Mouse (Mus musculus) midbrain, embryonic 12.5 days (tissue): Measurements from ENCODE around the gene Phldb2. TPM values are rescaled to one million over a fixed set of nuclear protein-coding genes. Genes with fewer than 3 reads are reported as not detected.

Experiments
- ATAC-seq: fragments of 200-750 bp; cut with Nextera tagmentation; 2 replicates; pipeline ENCODE4 v1.8.0; 2017; ENCODE audit warnings: low read depth, moderate TSS enrichment, moderate library complexity; ENCODE audit not compliant: low FRiP score
- H3K27ac ChIP-seq: fragments of 300-500 bp; sonication (generic); replicated peaks from 2 replicates; pipeline ENCODE4 v1.5.1; 2016; ENCODE audit warnings: mild to moderate bottlenecking
- H3K27me3 ChIP-seq: fragments of 300-500 bp; sonication (generic); 2 replicates; pipeline ENCODE4 v1.6.1; 2016; ENCODE audit warnings: mild to moderate bottlenecking
- H3K36me3 ChIP-seq: fragments of 300-500 bp; sonication (generic); 2 replicates; pipeline ENCODE4 v1.6.1; 2016
- H3K4me1 ChIP-seq: fragments of 300-500 bp; sonication (generic); 2 replicates; pipeline ENCODE4 v1.6.1; 2016
- H3K4me2 ChIP-seq: fragments of 300-500 bp; sonication (generic); replicated peaks from 2 replicates; pipeline ENCODE4 v1.6.1; 2016; ENCODE audit warnings: mild to moderate bottlenecking, moderate library complexity
- H3K4me3 ChIP-seq: fragments of 300-500 bp; sonication (generic); 2 replicates; pipeline ENCODE4 v1.5.1; 2016; ENCODE audit warnings: mild to moderate bottlenecking
- H3K9ac ChIP-seq: fragments of 300-500 bp; sonication (generic); replicated peaks from 2 replicates; pipeline ENCODE4 v1.6.1; 2016; ENCODE audit warnings: mild to moderate bottlenecking, moderate library complexity
- H3K9me3 ChIP-seq: fragments of 300-500 bp; sonication (generic); 2 replicates; pipeline ENCODE4 v1.6.1; 2016; ENCODE audit warnings: mild to moderate bottlenecking
- WGBS: fragments of 180-500 bp; shearing (Covaris S2); methylation state at CpG from one replicate; pipeline ENCODE4 v1.1.7; 2016; 5-methylcytosine and 5-hydroxymethylcytosine counted together
- polyA plus RNA-seq: library from polyadenylated mRNA; unstranded; fragments of >200 nt; fragmentation: Nextera tagmentation; extraction: Ambion mirVana; gene quantifications from 2 replicates; pipeline ENCODE4 v1.2.1, GENCODE M21; 2016

Gene Phldb2
- 33.4 and 42.6 TPM in 2 replicates for polyA plus RNA-seq

DNA sequence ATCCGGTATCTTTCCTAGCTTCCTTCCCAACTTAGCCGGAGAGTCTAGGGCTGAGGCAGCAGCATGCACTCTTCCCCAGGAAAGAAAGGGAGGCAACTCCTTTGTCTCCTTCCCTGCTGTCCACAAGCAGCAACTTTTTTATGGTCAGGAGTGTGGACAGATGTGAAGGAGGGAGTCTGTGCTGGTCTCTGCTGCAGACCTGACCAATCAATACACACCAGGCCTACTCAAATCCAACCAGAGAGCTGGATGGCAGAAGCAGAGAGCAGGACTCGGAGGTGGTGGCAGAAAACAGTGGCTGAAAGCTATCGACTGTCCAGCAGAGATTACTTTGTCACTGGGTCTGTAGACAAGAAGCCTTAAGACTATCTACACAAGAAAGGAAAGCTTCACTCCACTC, at the start of gene Phldb2:
TSS of gene Phldb2 (minus strand) at position 205 of the 400 bp plus-strand sequence.
- H3K4me2 ChIP-seq, result no peak within 1 kb of the TSS
- no peaks in the 10 kb centered on the region for H3K27me3 ChIP-seq
- no peak within 1 kb of the TSS for H3K27ac ChIP-seq
- H3K9me3 ChIP-seq, result no peaks in the 10 kb centered on the region
- H3K9ac ChIP-seq, result no peak within 1 kb of the TSS
- ATAC-seq, result no peak
- H3K4me3 ChIP-seq, result no peak within 1 kb of the TSS
- H3K4me1 ChIP-seq, result no peaks in the 10 kb centered on the region
- no peaks in the 10 kb centered on the region for H3K36me3 ChIP-seq
- WGBS, result 93% methylated on average over 4 of the region's 4 CpGs

GRCm38 (mm10) chr16:46001550-46002166, 48.3 kb upstream of the Phldb2 start:
- no peak overlapping the region for H3K9ac ChIP-seq
- no peak overlapping the region for H3K4me3 ChIP-seq

GRCm38 (mm10) chr16:46000976-46001375, 47.6 kb upstream of the Phldb2 start:
- no peak overlapping the region for H3K9ac ChIP-seq
- no peak overlapping the region for H3K27ac ChIP-seq
- H3K4me3 ChIP-seq, result no peak overlapping the region
- peaks cover 15% of the 10 kb centered on the region for H3K4me1 ChIP-seq
- 90% methylated on average over 3 of the region's 3 CpGs for WGBS
- H3K36me3 ChIP-seq, result no peaks in the 10 kb centered on the region
- no peak overlapping the region for H3K4me2 ChIP-seq
- H3K27me3 ChIP-seq, result no peaks in the 10 kb centered on the region
- ATAC-seq, result no peak
- H3K9me3 ChIP-seq, result no peaks in the 10 kb centered on the region

More at GRCm38 (mm10) chr16:46001550-46002166, 48.3 kb upstream of the Phldb2 start:
- 84% methylated on average over 10 of the region's 10 CpGs for WGBS
- no peak for ATAC-seq
- no peaks in the 10 kb centered on the region for H3K27me3 ChIP-seq
- no peak overlapping the region for H3K27ac ChIP-seq
- H3K4me2 ChIP-seq, result no peak overlapping the region
- H3K36me3 ChIP-seq, result no peaks in the 10 kb centered on the region
- no peaks in the 10 kb centered on the region for H3K9me3 ChIP-seq
- H3K4me1 ChIP-seq, result peaks cover 15% of the 10 kb centered on the region

DNA sequence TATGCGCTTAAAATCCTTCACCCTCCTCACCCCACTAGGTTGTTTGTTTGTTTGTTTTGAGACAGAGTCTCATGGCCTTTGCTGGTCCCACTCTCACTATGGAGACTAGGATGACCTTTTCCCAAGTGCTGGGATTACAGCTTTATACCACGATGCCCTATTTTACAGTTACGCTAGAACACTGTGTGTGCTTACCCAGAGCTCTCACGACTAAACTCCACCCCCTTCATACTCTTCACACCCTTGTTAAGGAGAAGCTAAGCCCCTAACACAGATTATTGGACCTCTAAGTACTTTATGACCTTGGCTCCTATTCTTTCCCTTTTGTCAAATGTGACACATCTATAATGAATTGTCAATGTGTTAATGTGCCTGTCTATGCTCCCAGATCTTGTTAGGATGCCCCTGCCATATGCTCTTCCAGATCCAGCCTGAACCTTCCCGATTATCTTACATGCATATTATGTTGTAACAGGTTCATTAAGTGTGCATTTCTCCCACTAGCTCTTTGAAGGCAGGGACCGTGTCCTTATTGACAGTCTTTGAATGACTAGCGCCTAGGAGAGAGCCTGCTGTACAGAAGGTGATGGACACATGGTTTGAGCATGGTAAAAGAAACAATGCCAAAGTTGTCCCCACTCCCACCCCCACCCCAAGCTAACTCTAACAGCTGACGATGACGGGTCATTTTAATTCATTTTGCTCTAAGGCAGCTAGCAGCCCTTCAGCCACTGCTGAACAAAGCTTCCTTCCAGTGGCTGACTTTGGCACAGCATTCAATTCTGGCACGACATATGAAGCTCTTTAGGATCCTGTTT, 46.2 kb upstream of the Phldb2 start:
- peak; percentile 83 for ATAC-seq
- H3K27me3 ChIP-seq, result no peaks in the 10 kb centered on the region
- no peaks in the 10 kb centered on the region for H3K9me3 ChIP-seq
- H3K4me1 ChIP-seq, result peaks cover 15% of the 10 kb centered on the region
- 0 out of 2 replicates have a peak overlapping the region, but pooled peaks have one; percentile 9 for H3K4me2 ChIP-seq
- H3K27ac ChIP-seq, result 0 out of 2 replicates have a peak overlapping the region, but pooled peaks have one; percentile 20
- WGBS, result 47% methylated on average over 10 of the region's 10 CpGs
- H3K9ac ChIP-seq, result no peak overlapping the region
- no peaks in the 10 kb centered on the region for H3K36me3 ChIP-seq
- H3K4me3 ChIP-seq, result no peak overlapping the region

GRCm38 (mm10) chr16:45998231-45998630, 44.8 kb upstream of the Phldb2 start:
- no peaks in the 10 kb centered on the region for H3K27me3 ChIP-seq
- no peak overlapping the region for H3K4me2 ChIP-seq
- H3K36me3 ChIP-seq, result no peaks in the 10 kb centered on the region
- ATAC-seq, result no peak
- peaks cover 15% of the 10 kb centered on the region for H3K4me1 ChIP-seq
- no peak overlapping the region for H3K27ac ChIP-seq
- no peak overlapping the region for H3K9ac ChIP-seq
- no peaks in the 10 kb centered on the region for H3K9me3 ChIP-seq
- 80% methylated on average over 7 of the region's 7 CpGs for WGBS
- H3K4me3 ChIP-seq, result no peak overlapping the region

GRCm38 (mm10) chr16:45990901-45991676, 37.7 kb upstream of the Phldb2 start:
- H3K36me3 ChIP-seq, result no peaks in the 10 kb centered on the region
- no peaks in the 10 kb centered on the region for H3K27me3 ChIP-seq
- no peak overlapping the region for H3K9ac ChIP-seq
- WGBS, result 49% methylated on average over 10 of the region's 10 CpGs
- ATAC-seq, result no peak
- 0 out of 2 replicates have a peak, but pooled peaks cover 3% of the 10 kb centered on the region for H3K4me1 ChIP-seq
- H3K4me3 ChIP-seq, result no peak overlapping the region
- H3K9me3 ChIP-seq, result no peaks in the 10 kb centered on the region
- H3K4me2 ChIP-seq, result no peak overlapping the region
- no peak overlapping the region for H3K27ac ChIP-seq

DNA sequence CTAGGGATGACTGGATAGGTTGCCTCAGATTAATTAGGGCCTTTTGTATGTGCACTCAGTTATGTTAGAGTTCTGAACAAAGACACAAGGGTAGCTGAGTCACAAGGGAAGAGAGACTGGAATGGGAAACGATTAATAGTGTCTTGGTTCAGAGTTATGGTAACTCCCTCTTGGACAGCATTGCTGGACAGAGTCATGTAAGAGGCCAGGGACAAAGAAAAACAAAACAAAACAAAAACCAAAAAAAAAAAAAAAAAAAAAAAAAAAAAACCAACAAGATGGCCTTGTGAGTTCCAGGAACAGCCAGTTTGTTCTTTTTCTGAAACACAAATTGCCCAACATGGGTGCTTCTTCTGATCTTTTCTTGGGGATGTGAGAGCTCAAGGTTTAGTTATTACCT, 32.8 kb upstream of the Phldb2 start:
- ATAC-seq, result no peak
- H3K9ac ChIP-seq, result no peak overlapping the region
- WGBS, result 73% methylated on average over 1 of the region's 1 CpGs
- no peaks in the 10 kb centered on the region for H3K27me3 ChIP-seq
- H3K4me1 ChIP-seq, result no peaks in the 10 kb centered on the region
- H3K27ac ChIP-seq, result no peak overlapping the region
- H3K36me3 ChIP-seq, result no peaks in the 10 kb centered on the region
- H3K4me3 ChIP-seq, result no peak overlapping the region
- no peaks in the 10 kb centered on the region for H3K9me3 ChIP-seq
- H3K4me2 ChIP-seq, result no peak overlapping the region

DNA sequence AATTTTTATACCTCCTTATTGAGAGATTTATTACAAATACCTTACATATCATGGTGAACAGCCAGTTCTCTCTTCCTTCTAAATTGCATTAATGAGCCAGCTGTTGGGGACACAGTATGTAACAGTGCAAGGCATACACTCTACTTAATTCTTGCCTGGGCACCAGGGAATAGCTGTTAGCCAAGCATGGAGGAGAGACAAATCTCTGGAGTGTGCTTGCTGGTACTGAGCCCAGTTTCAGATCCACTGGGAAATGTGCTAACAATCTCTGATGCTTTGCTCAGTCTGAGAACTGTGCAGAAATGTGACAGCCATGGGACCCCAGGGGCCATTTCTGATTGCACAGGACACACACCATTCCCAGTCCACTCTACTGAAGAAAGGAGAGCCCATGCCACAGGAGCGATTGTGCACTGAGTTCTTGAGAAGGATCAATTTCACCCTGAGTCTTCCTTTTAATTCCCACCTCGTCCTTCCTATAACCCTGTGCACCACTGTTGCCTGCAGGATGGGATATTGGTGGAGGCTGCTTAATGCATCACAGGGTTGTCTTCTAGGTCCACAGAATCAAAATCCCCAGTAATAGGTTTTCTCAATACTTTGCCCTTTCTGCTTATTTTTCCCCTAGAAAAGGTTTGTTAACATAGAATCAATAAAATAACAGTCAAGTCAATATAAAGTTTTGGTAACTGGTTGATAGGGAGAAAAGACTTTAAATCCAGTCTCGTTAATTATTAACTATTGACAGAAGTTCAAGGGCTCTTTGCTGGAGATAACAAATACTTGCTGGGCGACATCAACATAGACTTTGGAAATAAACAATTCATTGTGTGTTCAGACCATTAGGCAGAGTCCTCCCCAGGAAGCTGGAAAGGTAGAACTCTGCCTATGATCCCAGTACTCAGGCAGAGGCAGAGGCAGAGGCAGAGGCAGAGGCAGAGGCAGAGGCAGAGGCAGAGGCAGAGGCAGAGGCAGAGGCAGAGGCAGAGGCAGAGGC, 31.5 kb upstream of the Phldb2 start:
- Histone ChIP-seq H3K4me1 (no peaks in the 10 kb centered on the region), H3K9me3 (no peaks in the 10 kb centered on the region), H3K27ac (no peak overlapping the region), H3K36me3 (no peaks in the 10 kb centered on the region), H3K9ac (no peak overlapping the region), H3K4me2 (no peak overlapping the region), H3K4me3 (no peak overlapping the region), H3K27me3 (no peaks in the 10 kb centered on the region)
- 76% methylated on average over 4 of the region's 4 CpGs for WGBS
- ATAC-seq, result no peak

DNA sequence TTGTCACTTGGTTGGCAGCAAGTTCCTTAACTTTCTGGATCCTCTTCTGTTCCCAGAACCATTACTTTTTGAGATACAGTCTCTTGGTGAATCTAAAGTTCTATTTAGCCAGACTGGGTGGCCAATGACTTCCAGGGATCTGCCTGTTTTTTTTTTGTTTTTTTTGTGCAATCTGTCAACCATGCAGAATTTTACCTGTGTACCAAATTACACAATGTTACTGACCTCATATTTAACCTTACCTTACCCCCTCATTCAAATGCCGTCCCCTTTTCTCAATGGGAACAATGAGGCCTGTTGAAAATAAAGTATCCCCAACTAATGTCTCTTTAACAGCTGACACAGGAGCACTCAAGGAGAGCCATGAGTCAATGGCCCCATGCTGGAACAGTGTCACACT, 22.9 kb upstream of the Phldb2 start:
- Histone ChIP-seq H3K4me2 (no peak overlapping the region), H3K4me1 (no peaks in the 10 kb centered on the region), H3K4me3 (no peak overlapping the region), H3K27me3 (no peaks in the 10 kb centered on the region), H3K27ac (no peak overlapping the region), H3K9me3 (no peaks in the 10 kb centered on the region), H3K9ac (no peak overlapping the region), H3K36me3 (no peaks in the 10 kb centered on the region)
- ATAC-seq, result no peak
- WGBS, result 85% methylated on average over 1 of the region's 1 CpGs

GRCm38 (mm10) chr16:45973959-45974686, 20.7 kb upstream of the Phldb2 start:
- Histone ChIP-seq H3K9ac (no peak overlapping the region), H3K4me1 (no peaks in the 10 kb centered on the region), H3K9me3 (no peaks in the 10 kb centered on the region), H3K36me3 (peaks cover 2% of the 10 kb centered on the region; the same call in 1 of the 2 replicates), H3K4me2 (no peak overlapping the region), H3K27ac (no peak overlapping the region), H3K4me3 (no peak overlapping the region), H3K27me3 (no peaks in the 10 kb centered on the region)
- 68% methylated on average over 9 of the region's 9 CpGs for WGBS
- ATAC-seq, result no peak
